Mouse (Mus musculus) hindbrain, embryonic 10.5 days (tissue): Measurements from ENCODE around the gene Acr. TPM values are rescaled to one million over a fixed set of nuclear protein-coding genes. Genes with fewer than 3 reads are reported as not detected.

Experiments used
- DNase-seq: peaks from one replicate; pipeline ENCODE4 v3.0.0-alpha.2; 2017; ENCODE audit warnings: low spot score
- H3K27ac ChIP-seq: fragments of 300-500 bp; sonication (generic); 2 replicates; pipeline ENCODE4 v1.5.1; 2016; ENCODE audit warnings: mild to moderate bottlenecking, moderate library complexity
- H3K27me3 ChIP-seq: fragments of 300-500 bp; sonication (generic); 2 replicates; pipeline ENCODE4 v1.6.1; 2016; ENCODE audit warnings: mild to moderate bottlenecking; ENCODE audit not compliant: poor library complexity, insufficient read depth, severe bottlenecking
- H3K36me3 ChIP-seq: fragments of 300-500 bp; sonication (generic); 2 replicates; pipeline ENCODE4 v1.6.1; 2016; ENCODE audit warnings: mild to moderate bottlenecking, moderate library complexity
- H3K4me1 ChIP-seq: fragments of 300-500 bp; sonication (generic); replicated peaks from 2 replicates; pipeline ENCODE4 v1.6.1; 2016; ENCODE audit warnings: mild to moderate bottlenecking
- H3K4me3 ChIP-seq: fragments of 300-500 bp; sonication (generic); 2 replicates; pipeline ENCODE4 v1.5.1; 2016; ENCODE audit warnings: mild to moderate bottlenecking, moderate library complexity
- H3K9me3 ChIP-seq: fragments of 300-500 bp; sonication (generic); 2 replicates; pipeline ENCODE4 v1.6.1; 2016; ENCODE audit warnings: mild to moderate bottlenecking, moderate library complexity
- WGBS: fragments of 180-500 bp; shearing (Covaris S2); methylation state at CpG from one replicate; pipeline ENCODE4 v1.1.7; 2016; 5-methylcytosine and 5-hydroxymethylcytosine counted together
- polyA plus RNA-seq: library from polyadenylated mRNA; unstranded; fragments of >200 nt; fragmentation: Nextera tagmentation; extraction: Ambion mirVana; gene quantifications from 2 replicates; pipeline ENCODE4 v1.2.1, GENCODE M21; 2016

Acr gene
- polyA plus RNA-seq, 1 experiment from 2014 or later, result 0.38 TPM

DNA sequence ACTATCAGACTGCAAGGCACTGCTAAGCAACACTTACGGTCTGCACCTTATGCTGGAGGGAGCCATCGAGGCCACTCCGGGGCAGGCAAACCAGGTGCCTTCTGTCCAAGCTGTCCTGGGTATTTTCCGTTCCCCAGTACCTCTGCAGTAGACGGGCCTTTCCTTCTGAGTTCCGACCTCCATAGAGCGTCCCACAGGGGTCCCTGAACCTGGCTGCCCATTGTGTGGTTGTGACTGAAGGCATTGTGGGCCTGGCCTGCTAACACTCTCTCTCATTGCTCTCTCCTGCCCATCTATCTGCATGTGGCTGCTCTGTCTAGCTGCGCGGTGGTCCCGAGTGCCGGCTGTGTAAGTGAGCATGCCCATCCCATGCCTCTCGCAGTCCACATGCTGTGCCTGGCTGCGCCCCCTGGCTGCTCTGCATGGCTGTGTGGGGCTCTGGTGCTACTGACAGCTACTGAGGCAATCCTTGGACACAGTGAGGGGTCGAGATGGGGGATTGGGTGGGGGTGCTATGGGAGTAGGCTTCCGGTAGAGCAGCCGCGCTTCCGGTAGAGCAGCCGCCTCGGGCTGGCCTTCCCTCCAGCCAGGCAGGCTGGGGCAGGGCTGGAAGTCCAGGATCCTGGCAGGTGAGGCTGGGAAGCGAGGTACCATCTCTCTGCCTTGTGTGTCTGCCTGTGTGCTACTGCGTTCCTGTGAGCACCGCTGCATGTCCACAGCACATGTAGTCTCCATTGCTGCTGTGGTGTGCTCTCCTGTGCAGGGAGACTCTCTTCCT is 11.5 kb upstream of the Acr start:
- WGBS, result 23% methylated on average over 23 of the region's 23 CpGs
- no peaks in the 10 kb centered on the region for H3K9me3 ChIP-seq
- peak overlapping the region; percentile 45 for H3K4me3 ChIP-seq
- peak; percentile 59 for DNase-seq
- H3K27me3 ChIP-seq, result peaks cover 50% of the 10 kb centered on the region
- H3K36me3 ChIP-seq, result peaks cover 6% of the 10 kb centered on the region; the same call in 1 of the 2 replicates
- no peak overlapping the region for H3K27ac ChIP-seq
- H3K4me1 ChIP-seq, result peaks cover 34% of the 10 kb centered on the region

DNA sequence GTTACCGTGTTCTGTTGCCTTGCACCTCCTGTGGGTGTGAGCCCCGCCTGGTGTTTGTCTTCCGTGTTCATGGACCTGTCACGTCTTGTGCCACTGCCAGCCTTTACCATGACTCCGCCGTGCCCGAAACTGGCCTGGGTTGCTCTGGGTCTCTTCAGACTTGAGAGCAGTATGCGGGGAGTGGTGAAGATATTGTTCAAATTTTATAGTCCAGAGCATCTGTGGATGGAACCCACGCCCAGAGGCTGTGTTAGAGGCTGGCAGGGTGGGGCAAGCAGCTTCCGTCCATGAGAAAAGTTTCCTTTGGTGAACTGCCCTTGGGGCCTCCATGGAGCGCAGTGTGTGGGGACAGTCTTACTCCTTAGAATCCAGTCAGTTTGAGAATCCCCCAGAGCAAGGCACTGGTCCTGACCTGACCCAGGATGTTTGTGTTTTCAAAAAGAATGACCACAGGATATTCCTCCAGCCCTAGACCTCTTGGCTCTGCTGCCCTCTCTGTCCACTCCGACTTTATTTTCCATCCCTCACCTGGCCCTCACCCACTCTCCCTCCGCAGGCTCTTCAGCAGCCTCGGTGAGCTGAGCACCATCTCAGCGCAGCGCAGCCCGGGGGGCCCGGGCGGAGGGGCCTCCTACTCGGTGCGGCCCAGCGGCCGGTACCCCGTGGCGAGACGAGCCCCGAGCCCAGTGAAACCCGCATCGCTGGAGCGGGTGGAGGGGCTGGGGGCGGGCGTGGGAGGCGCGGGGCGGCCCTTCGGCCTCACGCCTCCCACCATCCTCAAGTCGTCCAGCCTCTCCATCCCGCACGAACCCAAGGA is 10.7 kb upstream of the Acr start:
- Histone ChIP-seq H3K9me3 (no peaks in the 10 kb centered on the region), H3K36me3 (no peaks in the 10 kb centered on the region), H3K4me3 (peak overlapping the region; percentile 45), H3K27ac (no peak overlapping the region; the same call in 1 of the 2 replicates), H3K27me3 (peaks cover 50% of the 10 kb centered on the region), H3K4me1 (peaks cover 34% of the 10 kb centered on the region)
- 9% methylated on average over 40 of the region's 40 CpGs for WGBS
- peak; percentile 7 for DNase-seq

DNA sequence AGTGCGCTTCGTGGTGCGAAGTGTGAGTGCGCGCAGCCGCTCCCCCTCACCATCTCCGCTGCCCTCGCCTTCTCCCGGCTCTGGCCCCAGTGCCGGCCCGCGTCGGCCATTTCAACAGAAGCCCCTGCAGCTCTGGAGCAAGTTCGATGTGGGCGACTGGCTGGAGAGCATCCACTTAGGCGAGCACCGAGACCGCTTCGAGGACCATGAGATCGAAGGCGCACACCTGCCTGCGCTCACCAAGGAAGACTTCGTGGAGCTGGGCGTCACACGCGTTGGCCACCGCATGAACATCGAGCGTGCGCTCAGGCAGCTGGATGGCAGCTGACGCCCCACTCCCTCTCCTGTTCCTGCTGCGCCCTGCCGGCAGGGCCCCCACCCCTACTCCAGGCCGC is 10.1 kb upstream of the Acr start:
- Histone ChIP-seq H3K36me3 (no peaks in the 10 kb centered on the region), H3K4me3 (peak overlapping the region; percentile 45), H3K4me1 (peaks cover 34% of the 10 kb centered on the region), H3K27me3 (peaks cover 50% of the 10 kb centered on the region), H3K9me3 (no peaks in the 10 kb centered on the region), H3K27ac (no peak overlapping the region; the same call in 1 of the 2 replicates)
- 3% methylated on average over 34 of the region's 34 CpGs for WGBS
- peak; percentile 40 for DNase-seq

DNA sequence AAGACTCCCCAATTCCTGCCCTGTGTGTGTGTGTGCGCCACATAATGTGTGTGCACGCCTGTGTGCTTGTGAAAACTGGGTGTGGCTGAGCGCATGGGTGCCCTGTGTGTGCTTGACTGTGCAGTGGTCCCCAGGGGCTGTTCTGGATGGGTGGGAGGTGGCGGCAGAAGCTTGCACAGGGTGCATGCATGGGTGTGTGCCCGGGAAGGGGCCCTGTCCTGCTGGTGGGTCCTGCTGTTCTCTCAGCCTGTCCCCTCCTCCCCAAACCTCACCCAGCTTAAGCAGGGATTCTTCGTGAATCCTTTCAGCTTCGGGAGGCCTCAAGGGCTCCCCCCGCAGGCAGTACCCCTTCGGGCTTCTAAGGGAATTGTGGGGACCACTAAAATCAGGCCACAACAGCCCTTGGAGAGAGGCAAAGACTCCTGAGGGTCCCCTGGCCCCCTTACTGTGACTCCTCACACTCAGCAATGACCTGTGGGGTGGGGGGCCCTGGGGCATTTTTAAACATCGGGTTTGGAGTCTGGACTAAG is 8.9 kb upstream of the Acr start:
- H3K27me3 ChIP-seq, result peaks cover 50% of the 10 kb centered on the region

DNA sequence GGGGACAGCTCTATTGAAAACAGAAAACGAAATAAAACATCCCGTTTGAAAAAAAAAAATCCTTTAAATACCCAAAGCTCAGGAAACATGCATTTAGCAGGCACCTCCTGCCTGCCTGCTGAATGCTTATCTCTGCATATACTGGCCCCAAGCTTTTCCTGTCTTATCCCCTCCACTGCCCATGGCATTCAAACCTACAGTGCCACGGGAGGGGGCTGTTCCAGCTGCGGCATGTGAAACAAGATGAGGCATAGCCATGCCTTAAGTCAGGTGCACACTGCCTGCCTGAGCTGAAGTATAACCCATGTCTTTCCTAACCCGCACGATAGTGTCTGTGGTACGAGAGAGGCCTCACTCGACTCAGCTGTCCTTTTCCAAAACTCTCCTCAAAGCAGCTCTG is 4.0 kb downstream of the Acr start:
- Histone ChIP-seq H3K4me3 (no peak overlapping the region), H3K27ac (no peak overlapping the region), H3K27me3 (no peaks in the 10 kb centered on the region), H3K36me3 (no peaks in the 10 kb centered on the region), H3K9me3 (no peaks in the 10 kb centered on the region), H3K4me1 (no peaks in the 10 kb centered on the region)
- WGBS, result 74% methylated on average over 8 of the region's 8 CpGs
- DNase-seq, result no peak

More for the DNA sequence above, 8.9 kb upstream of the Acr start:
- WGBS, result 34% methylated on average over 10 of the region's 10 CpGs
- H3K9me3 ChIP-seq, result no peaks in the 10 kb centered on the region
- no peak overlapping the region for H3K4me3 ChIP-seq
- peaks cover 34% of the 10 kb centered on the region for H3K4me1 ChIP-seq
- no peaks in the 10 kb centered on the region for H3K36me3 ChIP-seq
- H3K27ac ChIP-seq, result no peak overlapping the region
- DNase-seq, result no peak

DNA sequence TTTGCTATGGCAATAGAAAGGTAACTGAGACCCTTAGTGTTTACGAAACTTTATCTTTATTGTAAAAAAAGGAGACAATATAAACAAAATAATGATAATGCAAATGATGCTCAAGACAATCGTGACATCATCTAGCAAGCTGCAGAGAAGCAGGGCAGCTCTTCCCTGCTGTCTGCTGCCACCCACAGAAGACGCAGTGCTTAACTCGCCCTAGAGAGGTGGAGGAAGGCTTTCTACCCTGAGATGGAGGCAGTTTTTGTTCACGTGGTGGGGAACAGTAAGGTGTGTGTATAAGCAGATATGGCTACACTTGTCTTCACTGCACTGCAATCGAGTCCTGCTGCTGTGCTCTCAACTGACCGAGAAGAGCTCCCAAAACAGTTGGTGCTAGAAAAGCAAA is 14.4 kb downstream of the Acr start:
- Histone ChIP-seq H3K36me3 (peaks cover 43% of the 10 kb centered on the region), H3K4me3 (no peak overlapping the region), H3K4me1 (no peaks in the 10 kb centered on the region), H3K27me3 (no peaks in the 10 kb centered on the region), H3K27ac (no peak overlapping the region), H3K9me3 (no peaks in the 10 kb centered on the region)
- DNase-seq, result no peak
- 91% methylated on average over 7 of the region's 7 CpGs for WGBS

DNA sequence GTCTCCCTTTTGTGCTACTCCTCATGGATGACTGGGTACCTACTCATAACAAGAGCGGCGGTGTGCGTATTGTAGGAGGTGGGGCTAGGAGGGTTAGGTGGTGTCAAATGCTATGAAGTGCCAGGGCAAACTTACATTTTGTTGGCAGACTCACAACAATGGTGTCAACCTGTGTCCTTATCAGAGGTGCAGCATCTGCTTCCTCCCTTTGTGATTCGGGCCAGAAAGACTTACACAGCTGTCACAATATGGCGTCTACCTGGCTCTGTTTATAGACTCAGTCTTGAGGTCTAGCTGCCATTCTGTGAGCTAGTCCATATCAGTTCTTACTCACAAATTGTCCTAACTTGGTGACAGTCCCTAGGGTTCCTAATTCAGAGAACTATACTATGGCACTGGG is 17.0 kb downstream of the Acr start:
- Histone ChIP-seq H3K4me1 (0 out of 2 replicates have a peak, but pooled peaks cover 1% of the 10 kb centered on the region), H3K27me3 (no peaks in the 10 kb centered on the region), H3K36me3 (peaks cover 56% of the 10 kb centered on the region), H3K27ac (no peak overlapping the region), H3K4me3 (no peak overlapping the region), H3K9me3 (no peaks in the 10 kb centered on the region)
- DNase-seq, result no peak
- WGBS, result 82% methylated on average over 5 of the region's 5 CpGs

DNA sequence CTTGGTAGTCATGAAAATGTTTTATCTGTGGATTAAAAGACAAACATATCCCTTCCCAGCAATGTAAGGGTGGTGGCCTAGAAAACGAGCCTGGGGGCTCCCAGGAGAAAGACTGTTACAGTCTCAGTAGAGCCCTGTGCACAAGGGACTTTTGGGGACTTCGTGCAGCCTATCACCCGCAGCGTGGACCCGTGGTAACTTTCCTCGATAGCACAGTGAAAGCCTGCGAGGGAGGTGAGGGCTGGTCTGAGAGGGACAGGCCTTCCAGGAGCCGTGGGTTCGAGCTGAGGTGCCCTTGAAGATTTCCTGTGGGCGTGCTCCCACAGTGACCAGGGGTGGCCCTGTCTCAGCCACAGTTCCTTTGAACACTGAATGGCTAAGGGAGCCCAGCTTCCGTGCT is 17.5 kb downstream of the Acr start:
- Histone ChIP-seq H3K27me3 (no peaks in the 10 kb centered on the region), H3K36me3 (peaks cover 56% of the 10 kb centered on the region)
- DNase-seq, result no peak

DNA sequence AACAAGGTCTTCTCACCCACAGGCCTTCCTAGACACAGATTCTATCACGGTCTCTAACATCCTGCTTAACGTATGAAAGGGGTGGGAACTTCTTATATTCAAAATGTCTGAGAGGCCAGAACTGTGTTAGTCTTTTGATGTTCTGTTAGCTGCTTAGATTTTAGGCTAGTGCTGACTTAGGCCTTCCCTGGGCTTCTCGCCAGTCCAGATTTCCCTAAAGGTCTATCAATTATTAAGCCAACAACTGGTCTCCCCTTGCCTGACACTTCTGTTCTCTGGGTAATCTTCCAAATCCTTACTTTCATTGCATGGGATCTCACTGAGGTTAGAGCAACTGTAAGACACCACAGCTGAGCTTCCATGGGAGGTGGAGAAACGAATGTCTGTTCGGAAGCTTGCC is 21.0 kb downstream of the Acr start:
- H3K4me3 ChIP-seq, result no peak overlapping the region
- no peak overlapping the region for H3K27ac ChIP-seq
- 90% methylated on average over 5 of the region's 5 CpGs for WGBS
- H3K9me3 ChIP-seq, result no peaks in the 10 kb centered on the region
- DNase-seq, result no peak
- H3K27me3 ChIP-seq, result no peaks in the 10 kb centered on the region
- H3K36me3 ChIP-seq, result peaks cover 33% of the 10 kb centered on the region
- peaks cover 22% of the 10 kb centered on the region for H3K4me1 ChIP-seq

More for the DNA sequence above, 17.5 kb downstream of the Acr start:
- H3K9me3 ChIP-seq, result no peaks in the 10 kb centered on the region
- 89% methylated on average over 11 of the region's 11 CpGs for WGBS
- H3K4me3 ChIP-seq, result no peak overlapping the region
- no peak overlapping the region for H3K27ac ChIP-seq
- H3K4me1 ChIP-seq, result peaks cover 6% of the 10 kb centered on the region

DNA sequence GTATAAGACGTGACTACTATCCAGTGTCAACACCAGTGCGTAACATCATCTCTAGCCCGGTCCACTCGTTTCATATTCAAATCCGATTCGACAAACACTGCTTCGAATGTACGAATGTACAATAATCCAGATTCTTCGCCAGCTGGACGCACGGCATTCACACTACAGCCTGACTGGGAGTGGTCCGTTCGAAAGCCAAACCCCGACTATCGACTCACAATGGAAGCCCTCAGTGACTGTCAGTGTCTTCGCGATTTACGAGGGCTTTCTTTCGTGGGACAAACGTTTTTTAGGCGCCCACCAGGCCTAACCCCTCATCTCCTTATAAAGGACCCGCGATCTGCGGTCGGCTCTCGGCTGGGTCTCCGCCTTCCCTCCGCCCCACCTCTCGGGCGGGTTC is 23.2 kb downstream of the Acr start:
- Histone ChIP-seq H3K4me3 (peak overlapping the region; percentile 89), H3K27ac (peak overlapping the region; percentile 88), H3K27me3 (no peaks in the 10 kb centered on the region), H3K4me1 (peaks cover 22% of the 10 kb centered on the region), H3K36me3 (peaks cover 25% of the 10 kb centered on the region), H3K9me3 (no peaks in the 10 kb centered on the region)
- no peak for DNase-seq
- 3% methylated on average over 30 of the region's 30 CpGs for WGBS

DNA sequence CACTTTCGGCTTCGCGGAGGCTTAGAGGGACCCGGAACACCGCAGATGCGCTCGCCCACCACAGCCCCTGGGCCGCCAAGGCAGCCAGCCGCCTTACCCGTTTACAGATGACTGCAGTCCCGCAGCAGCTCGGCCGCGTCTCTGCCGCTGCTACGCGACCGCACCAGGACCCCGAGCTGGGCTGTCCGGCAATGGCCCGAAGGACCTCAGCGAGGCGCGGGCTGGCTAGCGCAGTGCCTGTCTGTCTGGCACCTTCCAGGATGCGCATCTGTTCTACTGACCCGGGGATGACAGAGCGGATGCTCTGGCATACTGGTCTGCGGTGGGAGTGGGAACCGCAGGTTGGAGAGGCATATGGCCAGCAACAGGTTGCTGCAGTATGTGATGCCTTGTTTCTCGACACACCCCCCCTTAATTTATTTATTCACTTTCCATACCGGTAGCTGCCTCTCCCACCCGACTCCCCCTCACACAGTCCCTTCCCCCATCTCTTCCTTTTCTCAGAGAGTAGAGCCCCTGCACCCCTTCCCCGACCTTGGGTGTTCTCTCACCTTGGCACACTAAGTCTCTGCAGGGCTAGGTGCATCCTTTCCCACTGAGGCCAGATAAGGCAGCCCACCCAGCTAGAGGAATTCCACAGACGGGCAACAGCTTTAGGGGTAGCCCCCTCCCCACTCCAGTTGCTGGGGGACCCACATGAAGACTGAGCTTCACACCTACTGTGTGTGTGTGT is 23.8 kb downstream of the Acr start, which contains the start of gene Rabl2:
TSS of gene Rabl2 (minus strand) at position 201 of the 733 bp plus-strand sequence.
- WGBS, result under 1% methylated on average over 35 of the region's 35 CpGs
- peak; percentile 95 for DNase-seq
- peaks cover 22% of the 10 kb centered on the region for H3K4me1 ChIP-seq
- peak within 1 kb of the TSS; percentile 89 for H3K4me3 ChIP-seq
- no peaks in the 10 kb centered on the region for H3K27me3 ChIP-seq
- H3K9me3 ChIP-seq, result no peaks in the 10 kb centered on the region
- peak within 1 kb of the TSS; percentile 88 for H3K27ac ChIP-seq
- H3K36me3 ChIP-seq, result peaks cover 19% of the 10 kb centered on the region

DNA sequence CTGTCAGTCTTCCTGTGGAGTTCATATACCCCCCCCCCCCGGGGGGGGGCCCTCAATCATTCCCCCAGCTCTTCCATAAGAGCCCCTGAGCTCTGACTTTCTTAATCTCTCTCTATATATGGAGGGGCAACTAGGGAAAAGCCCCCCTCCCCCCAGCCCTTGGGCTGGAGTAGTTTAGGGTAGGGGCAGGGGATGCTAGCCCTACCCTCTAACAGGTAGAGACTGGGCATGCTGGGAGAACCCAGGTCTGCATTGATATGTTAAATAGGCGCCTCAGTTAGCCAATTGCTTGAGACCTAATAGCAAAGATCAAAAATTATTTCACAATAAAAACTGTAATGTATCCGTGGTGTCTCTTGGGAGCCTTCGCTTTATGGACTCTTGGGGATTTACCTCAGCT is 24.4 kb downstream of the Acr start:
- H3K9me3 ChIP-seq, result no peaks in the 10 kb centered on the region
- H3K4me3 ChIP-seq, result peak overlapping the region; percentile 89
- 45% methylated on average over 4 of the region's 4 CpGs for WGBS
- peaks cover 13% of the 10 kb centered on the region for H3K36me3 ChIP-seq
- H3K4me1 ChIP-seq, result peaks cover 22% of the 10 kb centered on the region
- no peak for DNase-seq
- no peaks in the 10 kb centered on the region for H3K27me3 ChIP-seq
- peak overlapping the region; percentile 88 for H3K27ac ChIP-seq
